Mouse (Mus musculus) urinary bladder, postnatal 36 days (tissue): ENCODE results near the gene Cfap61.

Source experiments
- DNase-seq, 2 experiments: peaks; one replicate each; pipeline ENCODE4 v3.0.0; 2022; ENCODE audit warnings: low spot score in 2 of 2, mixed read lengths in 1 of 2

Gene Cfap61

GRCm38 (mm10) chr2:146257037-146257436 is 322.5 kb downstream of the Cfap61 start:
- DNase-seq = no peak

GRCm38 (mm10) chr2:146257609-146258008 is 323.0 kb downstream of the Cfap61 start:
- DNase-seq = no peak

- DNase-seq = no peak
These were observed 324.3 kb downstream of the Cfap61 start for GRCm38 (mm10) chr2:146258736-146259469.

GRCm38 (mm10) chr2:146259787-146260560 is 325.4 kb downstream of the Cfap61 start:
- DNase-seq = no peak

GRCm38 (mm10) chr2:146261146-146261545 is 326.6 kb downstream of the Cfap61 start:
- no peak for DNase-seq

GRCm38 (mm10) chr2:146262215-146262614 is 327.6 kb downstream of the Cfap61 start:
- no peak for DNase-seq

- no peak for DNase-seq
These were observed 328.4 kb downstream of the Cfap61 start for GRCm38 (mm10) chr2:146262966-146263365.
